Mouse (Mus musculus) adrenal gland, adult 18-20 months (tissue): ENCODE data around the gene Gabarapl2. TPM values are rescaled to one million over a fixed set of nuclear protein-coding genes. Genes with fewer than 3 reads are reported as not detected.

Experiments used
- DNase-seq, 2 experiments: peaks; one replicate each; pipeline ENCODE4 v3.0.0; 2021 to 2022; ENCODE audit warnings: low spot score in 2 of 2
- long read RNA-seq, 2 experiments: library from polyadenylated mRNA; stranded (forward); transcript quantifications; one replicate each; pipeline ENCODE4 v2.0.0; 2021
- total RNA-seq, 2 experiments: library from RNA; stranded (reverse); gene quantifications; 1 replicate in 1 of 2; 2 replicates in 1 of 2; pipeline ENCODE4 v1.2.3; 2021

Gene Gabarapl2
- total RNA-seq: 100 to 1,000 TPM; 156 to 173 TPM
- long read RNA-seq, experiment 1, transcript Gabarapl2-201 (4 exons, 1,677 nt): major isoform, 78 of 78 reads
- long read RNA-seq, experiment 1, partial matches to known transcripts: 0 of 78 reads
- long read RNA-seq, experiment 1, other reads (novel, unspliced or antisense): 0 of 78 reads
- long read RNA-seq, experiment 2, transcript Gabarapl2-201 (4 exons, 1,677 nt): major isoform, 275 of 279 reads
- long read RNA-seq, experiment 2, partial matches to known transcripts: 0 of 279 reads
- long read RNA-seq, experiment 2, other reads (novel, unspliced or antisense): 4 of 279 reads

- peak; percentile 93 to 95 for DNase-seq
Observed at GRCm38 (mm10) chr8:111940171-111941100, at the start of gene Gabarapl2. Gabarapl2 (plus strand) TSS chr8:111940703.

GRCm38 (mm10) chr8:111890911-111891303, 49.6 kb upstream of the Gabarapl2 start:
- no peak for DNase-seq

DNA sequence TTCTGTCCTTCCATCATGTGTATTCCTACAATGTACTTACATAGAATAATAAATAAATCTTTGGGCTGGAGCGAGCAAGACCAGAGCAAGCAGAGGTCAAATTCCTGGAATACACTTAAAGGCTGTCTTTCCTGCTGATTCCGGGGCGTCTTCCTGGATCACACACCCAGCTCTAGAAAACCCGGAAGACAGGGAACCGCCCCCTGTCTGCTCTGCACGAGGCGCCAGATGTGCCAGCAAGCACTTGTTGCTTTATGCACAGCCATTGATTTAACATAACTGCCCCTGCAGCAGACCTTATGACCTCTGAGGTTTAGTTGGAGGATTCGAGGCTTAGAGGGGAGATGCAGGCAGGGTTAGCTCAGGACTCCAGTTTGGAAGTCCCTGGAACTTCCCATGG, 48.5 kb upstream of the Gabarapl2 start:
- DNase-seq: no peak

DNA sequence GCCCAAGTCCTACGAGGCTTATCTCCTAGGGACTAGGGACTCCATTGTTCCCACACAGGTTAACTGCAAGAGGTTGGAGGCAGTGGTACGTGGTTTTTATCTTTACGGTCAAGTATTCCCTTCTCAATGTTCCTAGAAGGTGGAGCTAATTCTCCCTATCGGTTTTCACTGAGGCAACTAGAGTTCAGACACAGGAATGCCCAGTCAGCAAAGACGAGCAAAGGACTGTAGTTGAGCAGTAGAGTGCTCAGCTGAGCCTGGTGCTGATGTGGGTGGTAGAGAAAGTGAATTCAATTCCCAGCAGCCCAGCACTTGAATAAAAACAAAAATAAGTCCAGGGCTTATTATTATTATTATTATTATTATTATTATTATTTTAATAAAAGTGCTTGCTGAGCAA, 47.9 kb upstream of the Gabarapl2 start:
- DNase-seq: no peak

- DNase-seq: no peak
Observed at GRCm38 (mm10) chr8:111894955-111895354, 45.5 kb upstream of the Gabarapl2 start.

- no peak for DNase-seq
Observed at GRCm38 (mm10) chr8:111898586-111898985, 41.9 kb upstream of the Gabarapl2 start.

GRCm38 (mm10) chr8:111902080-111902479, 38.4 kb upstream of the Gabarapl2 start:
- DNase-seq: no peak

DNA sequence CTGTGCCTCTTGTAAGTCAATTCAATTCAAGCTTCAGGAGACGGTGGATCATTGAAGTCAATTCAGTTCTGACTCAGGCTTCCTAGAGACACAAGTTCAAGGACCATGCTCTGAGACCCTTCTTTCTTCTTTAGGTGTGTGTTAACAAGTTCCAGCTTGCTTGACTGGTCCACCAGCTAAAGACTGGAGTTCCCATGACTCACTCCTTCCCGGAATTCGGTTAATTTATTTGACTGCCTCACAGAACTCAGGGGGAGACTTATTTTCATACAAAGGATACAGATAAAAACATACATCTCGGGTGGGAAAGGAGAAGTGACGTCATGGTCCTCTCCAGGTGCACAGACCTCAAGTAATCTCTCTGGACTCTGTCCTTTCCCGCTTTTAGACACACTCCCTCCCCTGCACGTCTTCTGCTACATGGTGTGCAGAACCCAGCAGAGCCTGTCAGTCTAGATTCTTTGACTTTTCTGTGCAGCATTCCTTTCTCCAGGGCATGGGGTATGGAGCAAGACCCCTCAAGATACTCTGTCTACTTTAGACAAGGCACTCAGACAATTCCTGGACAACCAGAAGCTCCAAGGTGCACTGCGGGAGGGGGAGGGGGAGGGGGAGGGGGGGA, 34.9 kb upstream of the Gabarapl2 start:
- DNase-seq: no peak

- DNase-seq: no peak
Observed at GRCm38 (mm10) chr8:111909621-111910450, 30.7 kb upstream of the Gabarapl2 start, which contains the start of gene Chst5. Chst5 (minus strand) TSS chr8:111910447.

DNA sequence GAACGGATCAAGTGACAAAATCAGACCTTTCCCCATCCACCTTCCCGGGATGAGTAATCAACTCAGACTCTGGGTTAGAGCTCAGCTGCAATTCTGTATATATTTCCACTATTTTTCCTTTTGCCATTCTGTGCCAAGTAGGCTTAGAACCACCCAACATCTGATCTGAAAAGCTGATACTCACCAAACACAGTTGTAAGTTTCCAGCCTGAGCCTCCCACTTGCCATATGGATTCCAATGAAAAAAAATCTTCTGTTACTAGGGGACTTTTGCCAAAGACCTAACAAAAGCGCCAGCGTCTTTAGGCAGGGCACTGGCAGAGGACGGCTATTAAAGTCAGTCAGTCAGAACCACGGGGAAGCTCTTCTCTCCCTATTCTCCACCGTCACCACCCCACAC, 28.9 kb upstream of the Gabarapl2 start:
- DNase-seq: no peak

DNA sequence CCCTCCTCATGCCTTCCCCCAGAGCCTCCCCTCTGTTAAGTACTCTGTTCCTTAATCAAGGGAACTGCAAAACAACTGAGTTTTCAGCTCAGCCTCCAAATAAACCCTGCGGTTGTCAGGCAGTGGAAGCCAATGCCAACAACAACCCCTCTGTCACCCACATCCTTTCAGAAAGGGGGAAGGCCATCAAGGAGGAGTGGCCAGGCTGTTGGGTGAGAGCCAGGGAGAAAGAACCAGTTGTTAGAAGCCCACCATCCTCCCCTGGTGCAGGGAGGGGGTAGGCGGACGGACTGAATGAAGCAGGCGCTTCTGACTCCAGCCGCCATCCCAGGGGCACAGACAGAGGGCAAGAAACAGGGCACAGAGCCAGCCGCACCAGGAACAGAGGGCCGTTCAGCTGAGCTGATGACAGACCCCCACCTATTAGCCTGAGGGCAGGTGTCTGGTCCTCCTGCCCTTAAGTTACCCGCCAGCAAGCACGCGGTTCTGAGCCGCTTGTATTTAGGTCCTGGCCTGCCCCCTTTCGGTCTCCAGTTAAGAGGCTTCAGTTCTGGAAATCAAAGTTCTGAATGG, 27.6 kb upstream of the Gabarapl2 start:
- DNase-seq: no peak

DNA sequence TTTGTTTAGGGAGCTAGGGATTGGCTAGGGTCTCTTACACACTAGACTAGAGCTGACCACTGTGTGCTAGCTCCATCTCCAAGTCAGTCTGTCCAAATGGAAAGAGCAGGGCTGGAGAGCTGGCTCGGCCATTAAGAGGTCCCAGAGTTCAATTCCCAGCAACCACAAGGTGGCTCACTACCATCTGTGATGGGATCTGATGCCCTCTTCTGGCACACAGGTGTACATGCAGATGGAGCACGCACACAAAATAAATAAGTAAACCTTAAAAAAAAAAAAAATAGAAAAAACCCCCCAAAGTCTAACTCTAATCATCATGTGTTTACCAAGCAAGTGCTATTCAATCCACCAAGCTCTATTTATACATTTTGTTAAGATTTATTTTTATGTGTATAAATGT, 20.8 kb upstream of the Gabarapl2 start:
- DNase-seq: no peak

- no peak for DNase-seq
Observed at GRCm38 (mm10) chr8:111920971-111921370, 19.5 kb upstream of the Gabarapl2 start.

GRCm38 (mm10) chr8:111923383-111923804, 17.1 kb upstream of the Gabarapl2 start:
- DNase-seq: peak; percentile 51 to 53

DNA sequence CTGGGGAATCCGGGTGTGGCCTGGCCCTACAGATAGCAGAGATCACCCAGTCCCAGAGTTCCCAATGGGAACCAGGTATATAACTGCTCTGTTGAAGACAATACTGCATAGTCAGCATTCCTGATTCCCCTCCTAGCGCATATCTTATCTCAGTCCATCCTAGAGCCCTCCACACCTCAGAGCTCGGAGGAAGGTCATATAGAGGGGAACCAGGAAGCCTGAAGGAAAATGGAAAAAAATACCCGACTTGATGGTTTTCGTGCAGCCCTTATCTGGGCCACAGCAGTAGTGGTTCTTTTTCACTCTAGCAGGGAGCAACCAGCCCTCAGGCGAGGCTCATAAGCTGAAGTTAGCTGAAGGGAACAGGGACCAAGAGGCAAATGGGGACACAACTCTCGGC, 15.5 kb upstream of the Gabarapl2 start:
- DNase-seq: no peak

- DNase-seq: no peak
Observed at GRCm38 (mm10) chr8:111929648-111930344, 10.7 kb upstream of the Gabarapl2 start.

- no peak for DNase-seq
Observed at GRCm38 (mm10) chr8:111931721-111932120, 8.8 kb upstream of the Gabarapl2 start.

DNA sequence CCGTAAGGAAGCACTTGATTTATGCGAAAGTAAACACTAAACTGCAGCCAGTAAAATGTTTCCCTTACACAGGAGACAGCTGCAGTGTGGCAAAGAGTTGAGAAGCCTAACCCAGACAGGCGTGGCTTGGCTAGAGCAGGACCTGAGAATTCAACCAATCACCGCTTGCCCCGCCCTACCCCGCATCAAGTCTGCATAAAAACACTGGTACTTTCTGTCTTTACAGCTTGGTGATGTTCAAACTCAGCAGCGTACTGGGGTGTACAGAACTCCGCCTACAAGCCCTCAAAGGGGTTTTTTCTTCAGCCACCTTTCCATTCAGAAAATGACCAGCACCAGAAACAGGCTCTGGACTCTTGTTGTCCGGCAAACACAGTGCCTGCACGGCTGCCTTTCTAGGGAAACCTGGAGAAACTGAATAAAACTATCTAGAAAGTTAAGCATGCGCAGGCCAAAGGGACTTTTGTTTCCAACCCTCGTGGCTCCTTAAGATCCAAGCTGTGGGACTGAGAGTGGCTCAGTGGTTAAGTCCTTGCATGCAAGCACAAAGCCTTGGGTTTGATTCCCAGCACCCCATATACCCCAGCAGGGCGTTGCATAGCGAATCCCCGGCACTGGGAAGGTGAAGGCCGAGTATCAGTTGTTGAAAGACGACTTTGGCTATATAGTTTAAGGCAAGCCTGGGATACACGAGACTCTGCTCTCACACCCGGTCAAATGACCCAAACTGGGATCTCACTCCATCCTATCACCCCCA, 7.7 kb upstream of the Gabarapl2 start:
- peak; percentile 26 to 47 for DNase-seq
